Mouse (Mus musculus): ENCODE results near the gene Acp7. TPM values are rescaled to one million over a fixed set of nuclear protein-coding genes. Genes with fewer than 3 reads are reported as not detected.
"Not testable (repeated sequence)": the region's sequence is repeated elsewhere in the genome, so short reads cannot be mapped to it uniquely, and the experiment has no call there.

Acp7 gene
- 1 to 10 TPM; 1.4 to 4.6 TPM for total RNA-seq (2021)
- long read RNA-seq, partial matches to known transcripts, result 0 of 3 reads
- long read RNA-seq, other reads (novel, unspliced or antisense), result 3 of 3 reads

- no peak for DNase-seq (ENCODE audit: low spot score in 2 of 2)
Observed at GRCm38 (mm10) chr7:28631073-28631472, at the start of gene Acp7. Gene Acp7, minus strand, starts transcription at chr7:28631332.

GRCm38 (mm10) chr7:28677624-28678023 lies 46.5 kb upstream of the Acp7 start:
- DNase-seq (ENCODE audit: low spot score in 2 of 2), result no peak

- DNase-seq (ENCODE audit: low spot score in 2 of 2), result no peak
Observed at GRCm38 (mm10) chr7:28676811-28677541, 45.8 kb upstream of the Acp7 start.

GRCm38 (mm10) chr7:28675746-28676145 lies 44.6 kb upstream of the Acp7 start:
- no peak for DNase-seq (ENCODE audit: low spot score in 2 of 2)

- DNase-seq (ENCODE audit: low spot score in 2 of 2), result no peak
Observed at GRCm38 (mm10) chr7:28674994-28675393, 43.9 kb upstream of the Acp7 start.

- not testable (repeated sequence) for DNase-seq (ENCODE audit: low spot score in 2 of 2)
Observed at GRCm38 (mm10) chr7:28672786-28673185, 41.7 kb upstream of the Acp7 start.

- DNase-seq (ENCODE audit: low spot score in 2 of 2), result no peak
Observed at GRCm38 (mm10) chr7:28672276-28672675, 41.1 kb upstream of the Acp7 start.

GRCm38 (mm10) chr7:28671172-28671571 lies 40.0 kb upstream of the Acp7 start:
- DNase-seq (ENCODE audit: low spot score in 2 of 2), result no peak

- peak in 1 of 2 experiments; percentile 20 for DNase-seq (ENCODE audit: low spot score in 2 of 2)
Observed at GRCm38 (mm10) chr7:28665620-28666579, 34.8 kb upstream of the Acp7 start.

- no peak for DNase-seq (ENCODE audit: low spot score in 2 of 2)
Observed at GRCm38 (mm10) chr7:28656430-28656829, 25.3 kb upstream of the Acp7 start.

GRCm38 (mm10) chr7:28651157-28651556 lies 20.0 kb upstream of the Acp7 start:
- no peak for DNase-seq (ENCODE audit: low spot score in 2 of 2)

GRCm38 (mm10) chr7:28647016-28647415 lies 15.9 kb upstream of the Acp7 start:
- no peak for DNase-seq (ENCODE audit: low spot score in 2 of 2)

GRCm38 (mm10) chr7:28645947-28646475 lies 14.9 kb upstream of the Acp7 start:
- DNase-seq (ENCODE audit: low spot score in 2 of 2), result no peak

GRCm38 (mm10) chr7:28645366-28645765 lies 14.2 kb upstream of the Acp7 start:
- DNase-seq (ENCODE audit: low spot score in 2 of 2), result no peak

- no peak for DNase-seq (ENCODE audit: low spot score in 2 of 2)
Observed at GRCm38 (mm10) chr7:28641546-28641945, 10.4 kb upstream of the Acp7 start.

GRCm38 (mm10) chr7:28637511-28637910 lies 6.4 kb upstream of the Acp7 start:
- peak; percentile 13 to 64 for DNase-seq (ENCODE audit: low spot score in 2 of 2)

- DNase-seq (ENCODE audit: low spot score in 2 of 2), result no peak
Observed at GRCm38 (mm10) chr7:28634128-28634527, 3.0 kb upstream of the Acp7 start.

GRCm38 (mm10) chr7:28624791-28625190 lies 6.3 kb downstream of the Acp7 start:
- DNase-seq (ENCODE audit: low spot score in 2 of 2), result no peak

- no peak for DNase-seq (ENCODE audit: low spot score in 2 of 2)
Observed at GRCm38 (mm10) chr7:28619098-28619715, 11.9 kb downstream of the Acp7 start.

GRCm38 (mm10) chr7:28605951-28606350 lies 25.2 kb downstream of the Acp7 start:
- no peak for DNase-seq (ENCODE audit: low spot score in 2 of 2)

- not testable (repeated sequence) for DNase-seq (ENCODE audit: low spot score in 2 of 2)
Observed at GRCm38 (mm10) chr7:28603788-28604187, 27.3 kb downstream of the Acp7 start.

All from layer of hippocampus, adult 18-20 months (tissue).